20 mouse cellular contexts compared by ENCODE assay signal in genomic region chr9:70965422-70965821, GRCm38 (mm10). TPM values are rescaled to one million over a fixed set of nuclear protein-coding genes. Genes with fewer than 3 reads are reported as not detected.
"Had no signal": no experiment of that assay in that cellular context is flagged by ENCODE, and none has a peak within 500 bp of the region (broad histone marks: within the 10 kb centered on the region; RNA-seq: fewer than 3 reads in every experiment).

No protein-coding gene starts in this region.

- DNase-seq: lung, adult 2 months; lung, postnatal 4 days; midbrain, embryonic 14.5 days; retina, postnatal 1 day; right cerebral cortex, adult 18-20 months; right cerebral cortex, postnatal 25 days; right cerebral cortex, postnatal 4 days; spleen, adult 18-20 months; thymus, adult 18-20 months; thymus, postnatal 14 days; thymus, postnatal 36 days had no signal

- H3K4me3 ChIP-seq: lung, embryonic 15.5 days; midbrain, embryonic 10.5 days; midbrain, embryonic 12.5 days; myocyte; neural tube, embryonic 13.5 days; neural tube, embryonic 15.5 days had no signal

- H3K27me3 ChIP-seq: lung, embryonic 15.5 days; midbrain, embryonic 12.5 days; neural tube, embryonic 13.5 days; neural tube, embryonic 15.5 days had no signal

- H3K4me1 ChIP-seq: lung, embryonic 15.5 days; midbrain, embryonic 12.5 days had no signal

- H3K9ac ChIP-seq: lung, embryonic 15.5 days; midbrain, embryonic 12.5 days; neural tube, embryonic 13.5 days; neural tube, embryonic 15.5 days had no signal

- H3K9me3 ChIP-seq: lung, embryonic 15.5 days; midbrain, embryonic 10.5 days; midbrain, embryonic 12.5 days; neural tube, embryonic 13.5 days; neural tube, embryonic 15.5 days had no signal

- H3K4me2 ChIP-seq: lung, embryonic 15.5 days; midbrain, embryonic 12.5 days; neural tube, embryonic 13.5 days; neural tube, embryonic 15.5 days had no signal

- ATAC-seq: lung, postnatal 0 days; midbrain, embryonic 16.5 days had no signal

- H3K36me3 ChIP-seq: lung, embryonic 15.5 days; midbrain, embryonic 10.5 days; midbrain, embryonic 12.5 days; neural tube, embryonic 13.5 days; neural tube, embryonic 15.5 days had no signal

- H3K27ac ChIP-seq: lung, embryonic 15.5 days; midbrain, embryonic 10.5 days; midbrain, embryonic 12.5 days; neural tube, embryonic 13.5 days; neural tube, embryonic 15.5 days had no signal

RNA-seq across cellular contexts. Expression of gene Lipc, which starts 13.4 kb away (rescaled TPM):
- polyA plus RNA-seq: midbrain, embryonic 10.5 days; midbrain, embryonic 12.5 days; midbrain, embryonic 14.5 days; neural tube, embryonic 11.5 days had no signal
